Mouse (Mus musculus) layer of hippocampus, postnatal 36 days (tissue): ENCODE measurements around the gene Zmynd12. TPM values are rescaled to one million over a fixed set of nuclear protein-coding genes. Genes with fewer than 3 reads are reported as not detected.

Experiments used
- DNase-seq, 2 experiments: peaks; one replicate each; pipeline ENCODE4 v3.0.0; 2022
- total RNA-seq, 2 experiments: library from RNA; stranded (reverse); gene quantifications; 2 replicates each; pipeline ENCODE4 v1.2.3; 2021

Zmynd12 gene
- under 1 TPM; 0.46 to 0.47 TPM for total RNA-seq

- DNase-seq, result peak; percentile 81 to 82
Observed at GRCm38 (mm10) chr4:119422294-119422964, at the start of gene Zmynd12, which contains the start of gene Ppcs. TSS of gene Zmynd12 (plus strand) at chr4:119422814. TSS of gene Ppcs (minus strand) at chr4:119422420.

- no peak for DNase-seq
Observed at GRCm38 (mm10) chr4:119381471-119382190, 41.0 kb upstream of the Zmynd12 start.

- no peak for DNase-seq
Observed at GRCm38 (mm10) chr4:119389184-119389583, 33.4 kb upstream of the Zmynd12 start.

GRCm38 (mm10) chr4:119390369-119390768, 32.2 kb upstream of the Zmynd12 start:
- no peak for DNase-seq

- DNase-seq, result no peak
Observed at GRCm38 (mm10) chr4:119398751-119399150, 23.9 kb upstream of the Zmynd12 start.

- no peak for DNase-seq
Observed at GRCm38 (mm10) chr4:119400896-119401295, 21.7 kb upstream of the Zmynd12 start.

- no peak for DNase-seq
Observed at GRCm38 (mm10) chr4:119403431-119403830, 19.2 kb upstream of the Zmynd12 start.

GRCm38 (mm10) chr4:119411877-119412650, 10.6 kb upstream of the Zmynd12 start:
- DNase-seq, result no peak

GRCm38 (mm10) chr4:119412791-119413190, 9.8 kb upstream of the Zmynd12 start:
- DNase-seq, result no peak

GRCm38 (mm10) chr4:119415072-119415753, 7.4 kb upstream of the Zmynd12 start, which contains the start of gene Ccdc30:
TSS of gene Ccdc30 (minus strand) at chr4:119415521.
- peak; percentile 94 to 95 for DNase-seq

- DNase-seq, result no peak
Observed at GRCm38 (mm10) chr4:119417270-119417669, 5.3 kb upstream of the Zmynd12 start.

- DNase-seq, result no peak
Observed at GRCm38 (mm10) chr4:119417894-119418293, 4.7 kb upstream of the Zmynd12 start.

- no peak for DNase-seq
Observed at GRCm38 (mm10) chr4:119421191-119421590, 1.4 kb upstream of the Zmynd12 start.

GRCm38 (mm10) chr4:119421921-119422293, 707 bp upstream of the Zmynd12 start:
- no peak for DNase-seq

GRCm38 (mm10) chr4:119425077-119425476, 2.5 kb downstream of the Zmynd12 start:
- no peak for DNase-seq

GRCm38 (mm10) chr4:119425601-119426000, 3.0 kb downstream of the Zmynd12 start:
- DNase-seq, result no peak

- DNase-seq, result no peak
Observed at GRCm38 (mm10) chr4:119427680-119428079, 5.1 kb downstream of the Zmynd12 start.

GRCm38 (mm10) chr4:119430678-119431077, 8.1 kb downstream of the Zmynd12 start:
- DNase-seq, result peak in 1 of 2 experiments; percentile 19

- no peak for DNase-seq
Observed at GRCm38 (mm10) chr4:119437936-119438335, 15.3 kb downstream of the Zmynd12 start.

- no peak for DNase-seq
Observed at GRCm38 (mm10) chr4:119441836-119442235, 19.2 kb downstream of the Zmynd12 start.

GRCm38 (mm10) chr4:119442539-119442938, 19.9 kb downstream of the Zmynd12 start:
- no peak for DNase-seq

- DNase-seq, result no peak
Observed at GRCm38 (mm10) chr4:119447261-119447660, 24.6 kb downstream of the Zmynd12 start.
